Mouse (Mus musculus): Measurements from ENCODE around the gene Notum.

DNA sequence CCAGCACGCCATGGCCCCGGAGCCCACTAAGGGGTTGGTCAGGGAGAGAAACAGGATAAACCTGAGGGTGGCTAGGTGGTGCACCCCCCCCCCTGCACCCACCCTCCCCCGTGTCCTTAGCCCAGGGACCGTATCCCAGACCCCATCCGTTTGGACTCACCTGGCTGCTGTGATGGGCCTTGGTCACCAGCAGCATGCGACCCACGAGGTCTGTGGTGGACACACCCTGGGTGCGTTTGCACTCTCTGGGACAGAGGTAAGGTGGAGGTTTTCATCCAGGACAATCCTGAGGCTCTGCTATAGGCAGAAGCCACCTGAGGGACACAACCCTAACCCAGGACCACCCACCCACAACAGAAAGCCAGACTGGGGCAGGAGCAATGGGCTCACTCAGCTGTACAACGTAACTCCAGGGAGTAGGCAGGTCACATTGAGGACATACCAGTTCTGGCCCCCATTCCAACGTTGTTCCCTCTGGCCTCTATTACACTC, 47.4 kb downstream of the Notum start:
- TF ChIP-seq POLR2A (IDR thresholded peaks at IDR 0.05; ENCODE audit: insufficient read depth, low read depth, low read length), result no peak
- no peak for TF ChIP-seq CTCF (IDR thresholded peaks at IDR 0.05; ENCODE audit: insufficient read depth, low read depth, low read length)
